Mouse (Mus musculus) adipocyte (in vitro differentiated cells): ENCODE results near the gene Gm8247.
"Not testable (repeated sequence)": the region's sequence is repeated elsewhere in the genome, so short reads cannot be mapped to it uniquely, and the experiment has no call there.

ENCODE experiments used
- DNase-seq: peaks from one replicate; pipeline ENCODE4 v3.0.0-alpha.2; 2016; ENCODE audit warnings: low spot score

Gene Gm8247

DNA sequence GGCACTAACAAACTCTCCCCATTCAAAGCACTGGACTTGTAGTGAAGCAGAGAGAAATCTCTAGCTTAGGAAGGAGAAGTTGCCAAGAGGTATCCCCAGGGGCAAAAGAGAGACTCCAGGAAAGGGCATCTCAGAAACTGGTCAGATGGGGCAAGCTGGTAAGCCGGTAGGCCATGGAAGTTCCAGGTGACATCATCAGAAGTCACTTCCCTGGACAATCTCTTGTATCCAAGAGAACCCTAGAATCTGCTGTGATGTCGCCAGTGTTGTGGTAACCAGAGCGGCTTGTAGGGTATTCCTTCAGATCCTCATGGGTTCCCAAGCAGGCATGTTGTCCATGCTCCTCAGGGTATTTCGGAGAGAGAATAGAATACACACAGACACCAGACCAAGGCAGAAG, at the start of gene Gm8247:
Gene Gm8247 (plus strand): TSS at position 301 of the 400 bp plus-strand sequence.
- not testable (repeated sequence) for DNase-seq

DNA sequence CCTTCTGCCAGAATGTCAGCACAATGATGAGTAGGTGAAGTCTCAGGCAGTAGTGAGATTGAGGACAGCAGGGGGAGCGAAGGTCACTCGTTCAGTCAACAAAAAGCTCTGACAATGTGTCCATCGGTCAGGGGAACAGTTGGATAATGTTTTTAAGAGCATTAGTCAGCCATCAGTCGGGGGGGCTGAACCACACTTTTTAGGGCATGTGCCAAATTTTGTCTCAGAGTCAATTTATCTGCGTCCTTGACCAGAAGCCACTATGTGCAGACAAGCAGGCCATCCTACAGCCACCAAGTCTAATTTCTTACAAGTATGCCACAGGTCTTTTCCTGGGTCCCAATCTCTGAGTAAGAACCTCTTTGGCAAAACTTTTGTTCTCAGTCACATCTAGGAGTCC, 35.0 kb upstream of the Gm8247 start:
- not testable (repeated sequence) for DNase-seq

DNA sequence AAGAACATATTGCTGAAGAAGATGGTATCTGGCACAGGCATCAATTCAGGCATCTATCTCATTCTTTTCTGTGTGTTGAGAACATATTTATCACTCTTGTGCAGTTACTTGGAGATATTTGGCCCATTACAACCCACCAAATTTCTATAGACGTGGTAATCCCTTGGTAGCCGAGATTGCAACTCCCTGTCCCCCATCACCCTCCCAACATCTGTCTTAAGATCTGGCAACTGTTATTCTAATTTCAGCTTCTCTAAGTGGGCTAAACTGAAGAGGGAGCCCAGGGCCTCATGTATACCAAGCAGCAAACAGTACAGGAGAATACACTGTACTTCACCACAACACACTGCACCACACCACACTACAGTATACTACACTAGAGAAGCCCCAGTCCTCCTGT, 8.8 kb downstream of the Gm8247 start:
- DNase-seq: not testable (repeated sequence)

DNA sequence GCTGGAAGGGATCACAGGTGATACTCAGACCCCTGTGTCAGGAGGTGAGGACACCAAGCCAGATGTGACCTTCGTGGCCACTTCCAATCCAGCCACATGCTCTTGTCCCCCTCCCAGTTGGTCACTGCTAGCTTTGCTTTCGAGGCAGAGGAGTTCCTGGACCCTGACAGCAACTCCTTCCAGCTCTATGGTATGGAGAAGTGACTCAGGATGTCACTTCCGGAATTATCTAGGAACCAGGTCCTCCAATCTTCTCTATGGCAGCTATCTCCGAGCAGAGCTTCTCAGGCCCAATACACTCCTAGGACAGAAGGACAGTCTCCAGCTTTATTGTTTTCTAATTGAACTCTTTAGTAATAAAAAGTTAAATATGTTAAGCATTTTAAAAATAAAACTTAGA, 44.8 kb downstream of the Gm8247 start, which contains the start of gene Gm5624:
Gene Gm5624 (minus strand): TSS at position 202 of the 400 bp plus-strand sequence.
- not testable (repeated sequence) for DNase-seq
